Mouse (Mus musculus): ENCODE results near the gene Stk35. TPM values are rescaled to one million over a fixed set of nuclear protein-coding genes. Genes with fewer than 3 reads are reported as not detected.
"Not testable (repeated sequence)": the region's sequence is repeated elsewhere in the genome, so short reads cannot be mapped to it uniquely, and the experiment has no call there.

The Stk35 gene
- polyA plus RNA-seq, 1 experiment from 2014 or later = 7.3 TPM

DNA sequence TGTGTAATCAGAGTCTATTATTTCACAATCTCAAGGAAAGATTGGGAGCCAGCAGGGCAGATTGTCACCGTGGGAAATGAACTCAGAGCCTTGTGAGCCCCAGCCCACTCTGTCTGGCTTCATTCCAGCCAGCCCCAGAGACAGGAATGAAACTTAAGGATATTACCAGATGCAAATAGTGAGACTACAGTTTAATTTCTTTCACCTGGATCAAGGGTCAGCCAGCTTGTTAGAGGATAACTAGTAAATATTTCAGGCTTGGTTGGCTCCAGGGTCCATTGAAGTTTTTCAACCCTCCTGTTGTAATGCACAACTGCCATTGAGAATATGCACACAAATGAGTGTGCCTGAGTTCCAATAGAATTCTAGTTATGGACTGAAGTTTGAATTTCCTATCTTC lies 36.6 kb downstream of the Stk35 start:
- no peaks in the 10 kb centered on the region for H3K27me3 ChIP-seq (replicated peaks)
- no peaks in the 10 kb centered on the region for H3K36me3 ChIP-seq
- no peak overlapping the region for H3K4me2 ChIP-seq
- WGBS = 55% methylated on average over 1 of the region's 1 CpGs
- H3K4me3 ChIP-seq (replicated peaks) = no peak overlapping the region
- H3K4me1 ChIP-seq = no peaks in the 10 kb centered on the region
- no peak overlapping the region for H3K9ac ChIP-seq (replicated peaks)
- ATAC-seq (ENCODE audit: low FRiP score) = no peak
- no peaks in the 10 kb centered on the region for H3K9me3 ChIP-seq (replicated peaks)
- no peak overlapping the region for H3K27ac ChIP-seq (replicated peaks)

DNA sequence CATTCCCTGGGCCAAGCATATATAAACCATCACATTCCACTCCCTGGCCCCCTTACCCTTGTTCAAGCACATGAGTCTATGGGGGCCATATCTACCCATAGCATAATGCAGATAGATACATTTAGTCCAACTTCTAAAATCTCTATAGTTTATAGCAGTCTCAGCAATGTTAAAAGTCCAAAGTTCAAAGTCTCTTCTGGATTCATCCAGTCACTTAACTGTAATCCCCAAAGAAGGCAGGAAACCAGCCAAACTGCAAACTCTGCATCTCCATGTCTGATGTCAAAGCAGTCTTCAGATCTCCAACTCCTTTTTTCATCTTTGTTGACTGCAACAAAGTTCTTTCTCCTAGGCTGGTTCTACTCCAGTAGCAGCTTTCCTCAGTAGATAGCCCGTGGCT lies 38.0 kb downstream of the Stk35 start:
- no peak overlapping the region for H3K27ac ChIP-seq (replicated peaks)
- ATAC-seq (ENCODE audit: low FRiP score) = no peak
- no peak overlapping the region for H3K4me2 ChIP-seq
- H3K4me1 ChIP-seq = no peaks in the 10 kb centered on the region
- WGBS = 97% methylated on average over 1 of the region's 1 CpGs
- H3K4me3 ChIP-seq (replicated peaks) = no peak overlapping the region
- no peak overlapping the region for H3K9ac ChIP-seq (replicated peaks)
- no peaks in the 10 kb centered on the region for H3K9me3 ChIP-seq (replicated peaks)
- no peaks in the 10 kb centered on the region for H3K36me3 ChIP-seq
- H3K27me3 ChIP-seq (replicated peaks) = no peaks in the 10 kb centered on the region

DNA sequence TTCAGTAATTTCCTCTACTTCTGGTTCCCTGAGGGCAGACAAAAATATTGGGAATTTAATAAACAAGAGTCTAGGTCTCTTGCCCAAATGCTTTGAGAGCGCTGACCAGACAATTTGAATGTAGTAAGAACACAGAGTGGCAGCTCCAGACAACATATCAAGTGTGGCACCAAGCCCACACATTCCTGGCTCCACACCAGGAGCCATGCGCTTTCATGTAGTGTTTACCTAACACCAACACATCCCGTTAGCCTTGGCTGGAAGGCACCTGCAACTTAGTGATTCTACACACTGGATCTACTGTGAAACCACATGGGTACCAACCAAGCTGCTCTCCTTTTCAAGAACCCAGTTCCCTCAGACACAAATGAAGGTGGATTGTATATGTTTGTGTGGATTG lies 45.5 kb downstream of the Stk35 start:
- no peak overlapping the region for H3K27ac ChIP-seq (replicated peaks)
- H3K4me2 ChIP-seq = no peak overlapping the region
- no peaks in the 10 kb centered on the region for H3K9me3 ChIP-seq (replicated peaks)
- no peak for ATAC-seq (ENCODE audit: low FRiP score)
- H3K9ac ChIP-seq (replicated peaks) = no peak overlapping the region
- no peaks in the 10 kb centered on the region for H3K4me1 ChIP-seq
- H3K4me3 ChIP-seq (replicated peaks) = no peak overlapping the region
- 87% methylated on average over 3 of the region's 3 CpGs for WGBS
- no peaks in the 10 kb centered on the region for H3K36me3 ChIP-seq
- no peaks in the 10 kb centered on the region for H3K27me3 ChIP-seq (replicated peaks)

DNA sequence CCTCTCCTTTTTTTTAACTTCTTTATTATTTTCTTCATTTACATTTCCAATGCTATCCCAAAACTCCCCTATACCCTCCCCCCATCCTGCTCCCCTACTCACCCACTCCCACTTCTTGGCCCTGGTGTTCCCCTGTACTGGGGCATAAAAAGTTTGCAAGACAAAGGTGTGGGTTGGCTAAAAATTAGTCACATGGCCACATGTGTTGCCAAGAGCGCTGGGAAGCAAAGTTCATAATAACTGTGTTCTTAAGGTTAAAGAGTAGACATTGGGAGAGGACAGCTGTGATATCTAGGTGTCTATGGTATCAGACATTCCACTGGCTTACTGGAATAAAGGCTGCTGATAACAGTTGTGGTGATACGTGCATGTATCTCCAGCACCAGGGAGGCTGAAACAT lies 46.2 kb downstream of the Stk35 start:
- H3K9ac ChIP-seq (replicated peaks) = no peak overlapping the region

DNA sequence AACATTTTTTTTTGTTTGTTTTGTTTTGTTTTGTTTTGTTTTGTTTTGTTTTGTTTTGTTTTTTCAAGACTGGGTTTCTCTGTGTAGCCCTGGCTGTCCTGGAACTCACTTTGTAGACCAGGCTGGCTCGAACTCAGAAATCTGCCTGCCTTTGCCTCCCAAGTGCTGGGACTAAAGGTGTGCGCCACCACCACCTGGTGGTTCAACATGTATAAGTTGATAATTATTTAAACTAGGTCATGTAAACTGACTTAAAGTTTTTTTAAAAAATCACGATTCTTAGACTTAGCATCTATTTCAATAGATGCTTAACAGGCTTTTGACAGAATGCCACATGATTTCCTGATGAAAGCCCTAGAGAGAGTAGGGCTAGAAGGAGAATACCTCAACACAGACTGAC lies 48.8 kb downstream of the Stk35 start:
- H3K4me3 ChIP-seq (replicated peaks); H3K4me1 ChIP-seq; H3K27me3 ChIP-seq (replicated peaks); H3K27ac ChIP-seq (replicated peaks); H3K4me2 ChIP-seq; ATAC-seq (ENCODE audit: low FRiP score); H3K9ac ChIP-seq (replicated peaks); H3K9me3 ChIP-seq (replicated peaks); H3K36me3 ChIP-seq: not testable (repeated sequence)
- WGBS = 92% methylated on average over 3 of the region's 3 CpGs

More for the DNA sequence above, 46.2 kb downstream of the Stk35 start:
- H3K27me3 ChIP-seq (replicated peaks) = no peaks in the 10 kb centered on the region
- H3K9me3 ChIP-seq (replicated peaks) = no peaks in the 10 kb centered on the region
- H3K27ac ChIP-seq (replicated peaks) = no peak overlapping the region
- WGBS = 94% methylated on average over 2 of the region's 2 CpGs
- no peaks in the 10 kb centered on the region for H3K36me3 ChIP-seq
- no peak for ATAC-seq (ENCODE audit: low FRiP score)
- H3K4me1 ChIP-seq = no peaks in the 10 kb centered on the region
- no peak overlapping the region for H3K4me2 ChIP-seq
- H3K4me3 ChIP-seq (replicated peaks) = no peak overlapping the region

DNA sequence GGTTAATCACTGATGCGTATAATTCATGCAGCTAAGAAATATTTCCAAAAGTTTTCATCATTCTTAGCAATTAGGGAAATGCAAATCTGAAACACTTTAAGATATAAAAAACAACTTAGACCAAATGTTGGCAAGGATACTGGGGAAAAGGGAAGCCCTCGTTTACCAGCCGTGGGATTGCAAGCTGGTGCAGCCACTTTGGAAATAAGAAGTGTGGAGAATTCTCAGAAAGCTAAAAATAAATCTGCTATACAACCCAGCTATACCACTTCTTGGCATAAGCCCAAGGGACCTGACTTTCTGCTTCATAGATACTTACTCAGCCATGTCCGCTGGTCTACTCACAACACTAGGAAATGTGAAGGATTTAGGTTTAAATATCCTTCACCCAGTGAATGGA lies 51.2 kb downstream of the Stk35 start:
- 86% methylated on average over 4 of the region's 4 CpGs for WGBS
- H3K9me3 ChIP-seq (replicated peaks) = no peaks in the 10 kb centered on the region
- H3K27ac ChIP-seq (replicated peaks) = no peak overlapping the region
- no peaks in the 10 kb centered on the region for H3K27me3 ChIP-seq (replicated peaks)
- no peaks in the 10 kb centered on the region for H3K36me3 ChIP-seq
- no peak overlapping the region for H3K4me3 ChIP-seq (replicated peaks)
- no peak overlapping the region for H3K4me2 ChIP-seq
- ATAC-seq (ENCODE audit: low FRiP score) = no peak
- no peak overlapping the region for H3K9ac ChIP-seq (replicated peaks)
- H3K4me1 ChIP-seq = no peaks in the 10 kb centered on the region

DNA sequence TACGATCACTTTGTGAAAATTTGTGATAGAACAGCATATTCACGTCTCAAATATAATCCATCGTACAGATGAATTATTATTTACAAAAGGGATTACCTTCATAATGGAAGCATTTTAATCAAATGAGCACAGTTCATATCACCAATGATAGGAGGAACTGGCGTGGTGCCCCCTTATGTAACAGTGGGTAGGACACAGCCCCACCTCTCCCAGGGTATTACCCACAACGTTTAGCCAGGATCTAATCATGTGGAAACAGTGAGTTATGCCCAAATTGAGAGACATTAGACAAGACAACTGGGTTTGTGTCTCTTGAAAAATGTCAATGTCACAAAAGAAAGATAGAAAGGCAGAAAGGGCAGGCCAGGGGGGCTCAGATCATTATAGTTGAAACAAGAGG lies 62.9 kb downstream of the Stk35 start:
- no peaks in the 10 kb centered on the region for H3K27me3 ChIP-seq (replicated peaks)
- H3K4me1 ChIP-seq = no peaks in the 10 kb centered on the region
- no peaks in the 10 kb centered on the region for H3K9me3 ChIP-seq (replicated peaks)
- no peak overlapping the region for H3K4me2 ChIP-seq
- no peaks in the 10 kb centered on the region for H3K36me3 ChIP-seq
- 83% methylated on average over 5 of the region's 5 CpGs for WGBS
- no peak overlapping the region for H3K27ac ChIP-seq (replicated peaks)
- ATAC-seq (ENCODE audit: low FRiP score) = no peak
- H3K9ac ChIP-seq (replicated peaks) = no peak overlapping the region
- H3K4me3 ChIP-seq (replicated peaks) = no peak overlapping the region

DNA sequence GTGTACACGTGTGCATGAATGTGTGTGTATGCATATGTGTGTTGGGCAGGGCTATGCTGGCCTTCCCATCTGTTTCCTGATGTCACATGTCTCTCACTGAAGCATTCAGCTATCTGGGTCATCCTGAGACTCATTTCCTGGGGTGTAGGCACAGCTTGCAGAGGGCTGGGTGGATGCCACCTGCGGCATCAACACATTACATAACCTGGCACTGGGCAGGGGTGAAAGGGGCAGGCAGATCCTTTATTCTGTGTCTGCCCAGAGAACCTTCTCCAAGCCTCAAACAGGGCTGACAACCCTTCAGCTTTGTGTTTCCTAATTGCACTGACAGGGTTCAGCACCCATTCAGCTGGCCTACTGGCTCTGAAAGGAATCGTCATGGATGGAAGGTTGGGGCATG lies 64.6 kb downstream of the Stk35 start:
- no peaks in the 10 kb centered on the region for H3K27me3 ChIP-seq (replicated peaks)
- H3K4me1 ChIP-seq = no peaks in the 10 kb centered on the region
- ATAC-seq (ENCODE audit: low FRiP score) = no peak
- H3K27ac ChIP-seq (replicated peaks) = no peak overlapping the region
- WGBS = 84% methylated on average over 3 of the region's 3 CpGs
- H3K4me3 ChIP-seq (replicated peaks) = no peak overlapping the region
- no peak overlapping the region for H3K4me2 ChIP-seq
- no peaks in the 10 kb centered on the region for H3K36me3 ChIP-seq
- no peaks in the 10 kb centered on the region for H3K9me3 ChIP-seq (replicated peaks)
- H3K9ac ChIP-seq (replicated peaks) = no peak overlapping the region

DNA sequence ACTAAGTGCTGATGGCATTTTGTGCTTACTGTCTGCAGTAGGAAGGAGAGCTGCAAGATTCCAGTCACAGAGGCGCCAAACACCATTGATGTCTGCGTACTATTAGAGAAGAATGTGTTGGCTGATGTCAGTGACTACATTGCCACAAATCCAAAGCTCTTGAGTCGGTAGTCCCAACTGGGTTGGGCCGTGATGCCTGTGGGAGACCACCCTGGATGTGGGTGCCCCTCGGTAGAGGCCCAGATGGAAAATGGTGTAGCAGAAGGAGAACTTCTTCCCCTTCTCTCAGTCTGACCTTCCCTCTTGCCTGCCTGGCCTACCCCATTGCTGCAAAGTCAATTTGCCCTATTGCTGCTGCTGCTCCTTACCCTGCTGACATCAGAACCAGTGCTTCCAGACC lies 68.8 kb downstream of the Stk35 start:
- no peaks in the 10 kb centered on the region for H3K36me3 ChIP-seq
- no peaks in the 10 kb centered on the region for H3K27me3 ChIP-seq (replicated peaks)
- ATAC-seq (ENCODE audit: low FRiP score) = no peak
- no peak overlapping the region for H3K4me3 ChIP-seq (replicated peaks)
- H3K9ac ChIP-seq (replicated peaks) = no peak overlapping the region
- H3K4me1 ChIP-seq = peaks cover 2% of the 10 kb centered on the region; the same call in 1 of the 2 replicates
- H3K9me3 ChIP-seq (replicated peaks) = no peaks in the 10 kb centered on the region
- H3K27ac ChIP-seq (replicated peaks) = no peak overlapping the region
- H3K4me2 ChIP-seq = no peak overlapping the region
- WGBS = 94% methylated on average over 5 of the region's 5 CpGs

DNA sequence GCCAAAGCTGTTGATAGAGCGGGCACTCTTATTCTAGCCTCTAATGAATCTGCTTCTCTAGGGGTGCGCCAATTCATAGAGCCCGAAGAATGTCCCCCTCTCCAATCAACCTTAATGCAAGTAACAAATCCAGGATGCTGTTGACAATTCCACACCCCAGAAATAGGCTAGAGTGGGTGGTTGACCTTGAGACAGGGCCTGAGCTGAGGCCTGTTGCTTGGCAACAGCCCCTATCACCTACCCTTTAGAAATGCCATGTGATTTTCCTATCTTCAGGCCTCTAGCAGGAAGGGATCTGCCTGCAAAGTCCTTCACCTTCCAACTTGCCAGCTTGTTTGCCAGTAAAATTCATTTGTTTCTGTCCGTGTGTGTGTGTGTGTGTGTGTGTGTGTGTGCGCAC lies 70.9 kb downstream of the Stk35 start:
- H3K4me1 ChIP-seq = peaks cover 2% of the 10 kb centered on the region; the same call in 1 of the 2 replicates
- no peaks in the 10 kb centered on the region for H3K9me3 ChIP-seq (replicated peaks)
- H3K9ac ChIP-seq (replicated peaks) = no peak overlapping the region
- no peak overlapping the region for H3K4me3 ChIP-seq (replicated peaks)
- no peak for ATAC-seq (ENCODE audit: low FRiP score)
- H3K27me3 ChIP-seq (replicated peaks) = no peaks in the 10 kb centered on the region
- H3K27ac ChIP-seq (replicated peaks) = no peak overlapping the region
- H3K36me3 ChIP-seq = no peaks in the 10 kb centered on the region
- 89% methylated on average over 5 of the region's 5 CpGs for WGBS
- no peak overlapping the region for H3K4me2 ChIP-seq

DNA sequence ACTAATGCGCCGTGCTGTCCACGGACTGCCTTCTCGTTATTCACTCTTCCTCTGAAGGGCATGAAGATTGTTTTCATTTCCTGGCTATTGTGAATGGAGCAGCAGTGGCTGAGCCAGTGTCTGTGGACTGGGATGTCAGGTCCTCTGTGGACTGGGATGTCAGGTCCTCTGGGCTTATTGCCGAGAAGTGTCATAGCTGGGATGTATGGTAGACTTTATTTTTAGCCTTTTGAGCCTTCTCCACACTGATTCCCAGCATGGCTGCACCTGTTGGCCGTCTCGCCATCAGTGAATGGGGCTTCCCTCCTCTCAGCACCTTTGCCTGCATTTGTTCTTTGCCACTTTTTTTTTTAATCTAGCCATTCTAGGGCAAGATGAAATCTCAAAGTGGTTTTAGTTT lies 71.8 kb downstream of the Stk35 start:
- ATAC-seq (ENCODE audit: low FRiP score) = no peak
- H3K36me3 ChIP-seq = no peaks in the 10 kb centered on the region
- H3K9ac ChIP-seq (replicated peaks) = no peak overlapping the region
- no peaks in the 10 kb centered on the region for H3K9me3 ChIP-seq (replicated peaks)
- no peak overlapping the region for H3K4me2 ChIP-seq
- no peak overlapping the region for H3K27ac ChIP-seq (replicated peaks)
- no peak overlapping the region for H3K4me3 ChIP-seq (replicated peaks)
- peaks cover 2% of the 10 kb centered on the region; the same call in 1 of the 2 replicates for H3K4me1 ChIP-seq
- H3K27me3 ChIP-seq (replicated peaks) = no peaks in the 10 kb centered on the region
- 77% methylated on average over 7 of the region's 7 CpGs for WGBS

DNA sequence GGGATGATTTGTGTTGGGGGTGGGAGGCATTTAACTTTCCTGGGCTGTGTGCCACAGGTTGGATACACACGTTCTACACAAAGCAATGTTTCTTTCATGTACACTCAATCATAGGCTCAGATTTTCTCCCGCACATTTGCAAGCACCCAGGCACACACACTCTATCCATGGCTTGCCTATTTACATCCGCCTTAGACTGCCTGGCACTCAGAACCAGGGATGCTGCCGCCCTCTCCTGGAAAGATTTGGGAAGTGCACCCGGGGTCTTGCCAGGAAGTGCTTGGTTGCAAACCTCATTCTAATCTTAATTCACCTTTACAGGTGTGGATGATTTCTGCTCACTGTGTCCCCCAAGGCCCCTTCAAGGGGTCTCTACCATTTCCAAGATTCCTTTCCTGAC lies 73.2 kb downstream of the Stk35 start:
- Histone ChIP-seq H3K4me2 (peak overlapping the region; percentile 3; the same call in 1 of the 2 replicates), H3K27ac (replicated peaks) (no peak overlapping the region), H3K27me3 (replicated peaks) (no peaks in the 10 kb centered on the region), H3K4me1 (peaks cover 2% of the 10 kb centered on the region; the same call in 1 of the 2 replicates), H3K9me3 (replicated peaks) (no peaks in the 10 kb centered on the region), H3K4me3 (replicated peaks) (no peak overlapping the region), H3K36me3 (no peaks in the 10 kb centered on the region), H3K9ac (replicated peaks) (no peak overlapping the region)
- peak; percentile 83 for ATAC-seq (ENCODE audit: low FRiP score)
- WGBS = 7% methylated on average over 5 of the region's 5 CpGs

DNA sequence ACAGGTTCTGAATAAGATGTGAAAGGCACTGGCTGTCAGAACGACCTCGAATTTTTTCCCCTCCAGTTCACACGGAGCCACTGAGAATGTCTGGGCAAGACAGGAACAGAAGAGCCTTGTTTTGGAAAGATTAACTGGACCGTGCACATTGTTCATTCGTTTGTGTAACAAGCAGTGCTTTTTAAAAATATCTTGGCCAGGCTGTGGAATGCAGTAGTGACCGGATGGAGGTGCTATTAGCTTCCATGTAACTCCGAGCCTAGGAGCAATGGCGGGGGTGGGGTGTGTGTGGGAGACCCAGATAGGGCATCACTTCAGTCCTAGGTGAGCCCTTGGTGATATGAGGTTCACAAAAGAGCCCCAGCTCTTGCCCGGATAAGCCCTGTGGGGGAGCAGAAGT lies 73.8 kb downstream of the Stk35 start:
- Histone ChIP-seq H3K36me3 (no peaks in the 10 kb centered on the region), H3K4me1 (peaks cover 2% of the 10 kb centered on the region; the same call in 1 of the 2 replicates), H3K27me3 (replicated peaks) (no peaks in the 10 kb centered on the region), H3K27ac (replicated peaks) (no peak overlapping the region), H3K9me3 (replicated peaks) (no peaks in the 10 kb centered on the region), H3K4me2 (peak overlapping the region; percentile 3; the same call in 1 of the 2 replicates), H3K9ac (replicated peaks) (no peak overlapping the region), H3K4me3 (replicated peaks) (no peak overlapping the region)
- no peak for ATAC-seq (ENCODE audit: low FRiP score)
- 57% methylated on average over 9 of the region's 9 CpGs for WGBS

All from neural tube, embryonic 15.5 days (tissue).